Mouse (Mus musculus) olfactory bulb, adult 2 months (tissue): ENCODE results near the gene Cdh16.

Experiments used
- CTCF ChIP-seq: fragments of 200-500 bp; IDR thresholded peaks from 2 replicates; pipeline ENCODE4 v1.5.1; 2012; ENCODE audit warnings: low read depth, mild to moderate bottlenecking, low read length, moderate library complexity; ENCODE audit not compliant: insufficient read depth
- POLR2A ChIP-seq: fragments of 200-500 bp; IDR thresholded peaks from 2 replicates; pipeline ENCODE4 v1.6.1; 2012; ENCODE audit warnings: mild to moderate bottlenecking, low read depth, low read length, moderate library complexity; ENCODE audit not compliant: insufficient read depth

DNA sequence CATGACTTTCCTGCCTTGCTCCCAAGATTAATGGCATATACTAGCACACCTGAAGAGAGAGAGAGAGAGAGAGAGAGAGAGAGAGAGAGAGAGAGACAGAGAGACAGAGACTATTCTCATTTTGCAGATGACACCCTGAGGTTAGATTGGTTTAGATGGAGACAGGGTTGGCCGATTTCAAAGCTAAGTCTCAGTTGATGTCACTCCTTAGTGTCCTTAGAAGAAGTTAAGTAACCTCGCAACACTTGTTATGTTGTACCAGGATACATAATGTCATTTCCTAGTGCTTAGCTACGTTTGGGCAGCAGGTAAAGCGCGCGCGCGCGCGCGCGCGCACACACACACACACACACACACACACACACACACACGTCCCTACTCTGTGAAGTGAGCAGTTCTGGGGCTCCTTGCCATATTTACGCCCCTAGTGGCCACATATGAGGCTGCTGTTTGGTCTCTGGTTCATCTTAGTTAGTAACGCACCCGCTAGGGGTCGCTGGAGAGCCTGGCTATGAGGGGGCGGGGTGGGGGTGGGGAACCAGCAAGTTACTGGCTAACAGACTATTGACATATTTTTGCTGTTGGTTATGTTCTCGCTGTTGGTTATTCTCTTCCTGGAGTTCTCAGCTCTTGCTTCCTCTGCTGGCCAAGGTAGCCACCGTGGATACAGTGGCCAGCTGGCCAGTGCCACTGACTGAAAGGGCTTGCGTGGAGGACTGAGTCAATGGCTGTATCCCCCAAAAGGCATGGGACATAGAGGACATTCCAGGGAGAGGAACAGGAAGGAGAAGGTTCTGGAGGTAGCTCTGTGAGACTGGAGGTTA is 59.4 kb downstream of the Cdh16 start:
- TF ChIP-seq CTCF = peak; percentile 56; the same call in 1 of the 2 replicates
- no peak for TF ChIP-seq POLR2A
